Mouse (Mus musculus) stomach, embryonic 16.5 days (tissue): ENCODE measurements around the gene Zfp850. TPM values are rescaled to one million over a fixed set of nuclear protein-coding genes. Genes with fewer than 3 reads are reported as not detected.
"Not testable (repeated sequence)": the region's sequence is repeated elsewhere in the genome, so short reads cannot be mapped to it uniquely, and the experiment has no call there.

Experiments used
- ATAC-seq: fragments of 200-750 bp; cut with Nextera tagmentation; 2 replicates; pipeline ENCODE4 v1.8.0; 2017; ENCODE audit warnings: moderate number of reproducible peaks, moderate TSS enrichment; ENCODE audit not compliant: insufficient read depth, low FRiP score
- H3K27ac ChIP-seq: fragments of 300-500 bp; sonication (generic); 2 replicates; pipeline ENCODE4 v1.5.1; 2014; ENCODE audit warnings: low read length
- H3K27me3 ChIP-seq: fragments of 300-500 bp; sonication (generic); 2 replicates; pipeline ENCODE4 v1.6.1; 2014; ENCODE audit warnings: low read length, control low read depth, mixed read lengths; ENCODE audit not compliant: control insufficient read depth, insufficient read depth
- H3K36me3 ChIP-seq: fragments of 300-500 bp; sonication (generic); 2 replicates; pipeline ENCODE4 v1.6.1; 2014; ENCODE audit warnings: low read length; ENCODE audit not compliant: control insufficient read depth, insufficient read depth
- H3K4me1 ChIP-seq: fragments of 300-500 bp; sonication (generic); 2 replicates; pipeline ENCODE4 v1.6.1; 2014; ENCODE audit warnings: low read length, control low read depth, mixed read lengths; ENCODE audit not compliant: control insufficient read depth, insufficient read depth
- H3K4me2 ChIP-seq: fragments of 300-500 bp; sonication (generic); 2 replicates; pipeline ENCODE4 v1.6.1; 2014; ENCODE audit warnings: low read depth, low read length, mixed read lengths
- H3K4me3 ChIP-seq: fragments of 300-500 bp; sonication (generic); replicated peaks from 2 replicates; pipeline ENCODE4 v1.5.1; 2014; ENCODE audit warnings: mild to moderate bottlenecking, low read length
- H3K9ac ChIP-seq: fragments of 300-500 bp; sonication (generic); 2 replicates; pipeline ENCODE4 v1.6.1; 2014; ENCODE audit warnings: low read length
- H3K9me3 ChIP-seq: fragments of 300-500 bp; sonication (generic); replicated peaks from 2 replicates; pipeline ENCODE4 v1.6.1; 2016; ENCODE audit warnings: low read length, control low read depth; ENCODE audit not compliant: control insufficient read depth
- WGBS: fragments of 180-500 bp; shearing (Covaris S2); extraction: QIAGEN DNeasy Blood & Tissue Kit; methylation state at CpG from one replicate; pipeline ENCODE4 v1.1.7; 2014; 5-methylcytosine and 5-hydroxymethylcytosine counted together
- polyA plus RNA-seq: library from polyadenylated mRNA; unstranded; fragments of >200 nt; fragmentation: Nextera tagmentation; extraction: Ambion mirVana; gene quantifications from 2 replicates; pipeline ENCODE4 v1.2.1, GENCODE M21; 2015

Gene Zfp850
- polyA plus RNA-seq, 1 experiment from 2014 or later = 3.6 TPM

DNA sequence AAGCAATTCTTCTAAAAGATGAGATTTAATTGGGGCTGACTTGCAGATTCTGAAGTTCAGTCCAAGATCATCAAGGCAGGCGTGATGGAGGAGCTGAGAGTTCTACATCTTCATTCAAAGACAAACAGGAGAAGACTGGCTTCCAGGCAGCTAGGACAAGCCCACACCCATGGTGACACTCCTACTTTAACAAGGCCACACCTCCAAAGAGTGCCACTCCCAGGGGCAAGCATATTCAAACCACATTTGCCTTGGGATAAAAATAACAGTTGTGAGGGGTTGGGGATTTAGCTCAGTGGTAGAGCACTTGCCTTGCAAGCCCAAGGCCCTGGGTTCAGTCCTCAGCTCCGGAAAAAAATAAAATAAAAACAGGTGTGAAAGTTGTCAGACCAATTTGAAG, 31.7 kb downstream of the Zfp850 start:
- H3K27ac ChIP-seq = no peak overlapping the region
- H3K9ac ChIP-seq = no peak overlapping the region
- no peak overlapping the region for H3K4me2 ChIP-seq
- H3K9me3 ChIP-seq = peaks cover 28% of the 10 kb centered on the region
- no peak overlapping the region for H3K4me3 ChIP-seq
- WGBS = 79% methylated on average over 2 of the region's 2 CpGs
- no peak for ATAC-seq
- peaks cover 3% of the 10 kb centered on the region; the same call in 1 of the 2 replicates for H3K36me3 ChIP-seq
- H3K4me1 ChIP-seq = peaks cover 9% of the 10 kb centered on the region
- no peaks in the 10 kb centered on the region for H3K27me3 ChIP-seq

DNA sequence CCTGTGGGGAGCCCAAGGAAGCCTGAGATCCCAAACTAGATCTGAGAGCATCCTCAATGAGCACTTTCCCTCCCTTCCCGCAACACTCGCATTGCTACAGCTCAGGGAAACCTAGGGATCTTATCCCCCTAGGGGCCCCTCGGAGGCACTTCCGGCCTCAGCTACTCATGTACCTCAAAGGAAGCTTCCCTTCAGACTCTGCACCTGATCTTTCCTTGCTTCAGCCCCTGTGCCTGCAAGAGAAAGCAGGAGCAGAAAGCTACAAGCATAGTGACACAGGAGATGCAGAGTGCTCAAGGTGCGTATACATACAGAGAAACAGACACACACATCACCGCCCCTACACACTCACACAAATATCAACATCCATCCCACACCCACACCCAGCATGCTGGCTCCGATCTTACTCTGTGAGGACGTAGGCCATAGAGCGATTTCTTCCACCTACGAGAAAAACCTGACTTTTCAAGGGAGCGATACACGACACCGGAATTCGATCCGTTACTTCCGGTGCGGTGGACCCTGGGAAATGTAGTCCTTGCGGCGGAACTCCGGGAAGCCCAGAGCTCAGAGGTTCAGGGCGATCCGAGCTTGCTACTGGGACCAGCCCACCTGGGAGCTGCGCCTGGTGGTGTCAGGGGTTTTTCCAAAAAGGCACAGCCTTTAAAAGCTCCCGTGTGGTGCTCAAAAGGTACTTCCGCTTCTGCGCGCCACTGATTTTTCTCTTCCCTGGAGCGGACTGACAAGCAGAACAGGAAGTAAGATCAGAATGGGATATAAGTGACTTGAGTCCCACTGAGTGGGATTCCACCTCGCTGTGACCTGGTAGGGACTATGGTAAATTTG, 35.0 kb downstream of the Zfp850 start, which contains the start of gene Zfp780b:
Gene Zfp780b (minus strand): TSS at position 489 of the 846 bp plus-strand sequence.
- peak within 1 kb of the TSS; percentile 93 for H3K27ac ChIP-seq
- peaks cover 7% of the 10 kb centered on the region for H3K9me3 ChIP-seq
- peak; percentile 90; the same call in 1 of the 2 replicates for ATAC-seq
- H3K4me3 ChIP-seq = peak within 1 kb of the TSS; percentile 74
- no peaks in the 10 kb centered on the region for H3K36me3 ChIP-seq
- peak within 1 kb of the TSS; percentile 90 for H3K4me2 ChIP-seq
- no peaks in the 10 kb centered on the region for H3K27me3 ChIP-seq
- H3K9ac ChIP-seq = peak within 1 kb of the TSS; percentile 94
- H3K4me1 ChIP-seq = peaks cover 9% of the 10 kb centered on the region
- WGBS = under 1% methylated on average over 29 of the region's 29 CpGs

DNA sequence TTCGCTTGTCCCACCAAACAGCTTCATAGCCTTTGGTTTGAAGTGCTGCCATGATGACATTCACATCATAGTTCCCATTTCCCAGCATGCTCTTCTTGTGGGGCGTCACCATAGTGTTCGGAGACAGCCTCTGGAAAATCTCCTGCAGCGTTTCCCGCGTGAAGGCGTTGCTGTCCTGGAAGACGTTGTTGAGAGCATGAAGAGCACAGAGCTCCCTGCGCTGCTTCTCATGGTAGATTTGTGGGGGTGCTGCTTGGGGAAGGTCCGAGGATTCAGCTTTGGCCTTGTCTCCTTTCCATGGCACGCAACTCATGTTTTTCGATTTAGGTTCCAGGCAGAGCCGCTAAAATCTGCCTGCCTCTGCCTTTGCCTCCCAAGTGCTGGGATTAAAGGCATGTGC, 64.5 kb downstream of the Zfp850 start:
- not testable (repeated sequence) for H3K27ac ChIP-seq, H3K9ac ChIP-seq, H3K4me3 ChIP-seq, H3K27me3 ChIP-seq, H3K4me1 ChIP-seq, H3K4me2 ChIP-seq, ATAC-seq, H3K9me3 ChIP-seq, H3K36me3 ChIP-seq
- 94% methylated on average over 13 of the region's 13 CpGs for WGBS

DNA sequence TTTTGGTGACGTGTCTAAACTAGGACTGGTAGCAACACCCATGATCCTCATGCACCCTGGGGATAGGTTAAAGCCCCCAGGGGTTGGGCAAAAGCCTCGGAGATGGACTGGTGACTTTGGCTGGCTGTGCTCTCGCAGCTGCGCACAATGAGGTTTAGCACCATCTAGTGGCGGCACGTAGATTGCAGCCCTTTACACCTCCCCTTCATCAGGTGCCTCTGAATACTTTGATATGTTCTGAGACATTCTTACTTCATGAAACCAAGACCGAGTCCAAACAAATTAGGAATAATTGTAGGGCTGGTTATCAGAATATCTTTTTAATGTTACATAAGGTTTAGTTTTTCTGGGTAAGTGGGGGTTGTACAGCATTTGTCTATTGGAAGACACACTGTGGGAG, 72.0 kb downstream of the Zfp850 start:
- H3K4me2 ChIP-seq, H3K27ac ChIP-seq, H3K4me3 ChIP-seq, H3K27me3 ChIP-seq, H3K9me3 ChIP-seq, H3K36me3 ChIP-seq, H3K4me1 ChIP-seq, ATAC-seq, H3K9ac ChIP-seq: not testable (repeated sequence)
- WGBS = 33% methylated on average over 5 of the region's 7 CpGs

Other genes with a start within 250 kb of the Zfp850 start
- 1.9 and 2.5 TPM in 2 replicates for gene Zfp626, start 206.9 kb downstream of the Zfp850 start, polyA plus RNA-seq
- gene Zfp59, start 175.5 kb downstream of the Zfp850 start, polyA plus RNA-seq = 6.4 and 6.7 TPM in 2 replicates
- 3.9 and 4.6 TPM in 2 replicates for gene Zfp607a, start 156.6 kb downstream of the Zfp850 start, polyA plus RNA-seq
- 8.4 and 9.4 TPM in 2 replicates for gene Zfp974, start 84.7 kb downstream of the Zfp850 start, polyA plus RNA-seq
- gene Zfp780b, start 34.9 kb downstream of the Zfp850 start, polyA plus RNA-seq = 18.5 and 18.8 TPM in 2 replicates
- 245 and 251 TPM in 2 replicates for gene Psmc4, start 36.0 kb upstream of the Zfp850 start, polyA plus RNA-seq
- 45.7 and 60.7 TPM in 2 replicates for gene Fcgbp, start 57.1 kb upstream of the Zfp850 start, polyA plus RNA-seq
- gene 9530053A07Rik, start 115.4 kb upstream of the Zfp850 start, polyA plus RNA-seq = 0.03 and 0.04 TPM in 2 replicates
- 60.0 and 86.3 TPM in 2 replicates for gene Fbl, start 155.6 kb upstream of the Zfp850 start, polyA plus RNA-seq
- gene Dyrk1b, start 165.4 kb upstream of the Zfp850 start, polyA plus RNA-seq = 6.2 and 7.0 TPM in 2 replicates